Mouse (Mus musculus) megakaryocyte, embryonic 14.5 days (primary cell): ENCODE measurements at regions not wholly inside any gene's neighbourhood (a gene's known extent, or its start where the extent isn't known, plus 50 kb on each side); places are given as distances from the start of the nearest gene placed in this dataset.

ENCODE experiments used
- FLI1 ChIP-seq: IDR thresholded peaks from 2 replicates; pipeline ENCODE4 v1.6.1; 2012; ENCODE audit warnings: low read length, inconsistent platforms, mixed read lengths
- GATA1 ChIP-seq: IDR thresholded peaks from 3 replicates; pipeline ENCODE4 v1.6.1; 2012; ENCODE audit warnings: mixed read lengths, low read length, inconsistent platforms, borderline replicate concordance

DNA sequence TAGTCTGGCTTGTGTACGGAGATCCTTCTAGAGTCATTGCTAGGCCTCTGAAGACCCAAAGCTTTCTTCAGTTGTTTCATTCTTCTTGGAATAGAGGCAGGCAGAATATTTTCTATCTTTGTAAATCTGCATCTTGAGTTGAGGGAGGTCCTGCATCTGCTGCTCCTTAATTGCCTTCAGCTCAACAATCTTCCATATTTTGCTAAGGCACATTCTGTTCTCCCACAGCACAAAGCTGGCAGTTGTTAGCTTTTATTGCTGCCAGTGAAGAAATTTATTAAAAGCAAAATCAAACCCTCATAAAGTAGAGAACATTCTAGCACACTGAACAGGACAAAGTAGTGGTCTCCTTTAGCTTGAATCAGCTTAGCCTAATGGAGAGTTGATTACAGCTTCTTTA lies 94.1 kb downstream of the C1d start:
- TF ChIP-seq GATA1 (no peak), FLI1 (no peak)
